Mouse (Mus musculus) forebrain, embryonic 13.5 days (tissue): ENCODE results near the gene St6gal2. TPM values are rescaled to one million over a fixed set of nuclear protein-coding genes. Genes with fewer than 3 reads are reported as not detected.

Experiments used
- ATAC-seq: fragments of 200-750 bp; cut with Nextera tagmentation; 2 replicates; pipeline ENCODE4 v1.8.0; 2017
- H3K27ac ChIP-seq: fragments of 300-500 bp; sonication (generic); 2 replicates; pipeline ENCODE4 v1.5.1; 2015; ENCODE audit warnings: inconsistent platforms, mild to moderate bottlenecking, moderate library complexity
- H3K27me3 ChIP-seq: fragments of 300-500 bp; sonication (generic); 2 replicates; pipeline ENCODE4 v1.6.1; 2015; ENCODE audit warnings: mild to moderate bottlenecking, inconsistent platforms
- H3K36me3 ChIP-seq: fragments of 300-500 bp; sonication (generic); 2 replicates; pipeline ENCODE4 v1.6.1; 2015; ENCODE audit warnings: mild to moderate bottlenecking, inconsistent platforms; ENCODE audit not compliant: poor library complexity, severe bottlenecking
- H3K4me1 ChIP-seq: fragments of 300-500 bp; sonication (generic); 2 replicates; pipeline ENCODE4 v1.6.1; 2015; ENCODE audit warnings: inconsistent platforms
- H3K4me2 ChIP-seq: fragments of 300-500 bp; sonication (generic); 2 replicates; pipeline ENCODE4 v1.6.1; 2015; ENCODE audit warnings: inconsistent platforms, mild to moderate bottlenecking, moderate library complexity
- H3K4me3 ChIP-seq: fragments of 300-500 bp; sonication (generic); 2 replicates; pipeline ENCODE4 v1.5.1; 2015; ENCODE audit warnings: mild to moderate bottlenecking, inconsistent platforms
- H3K9ac ChIP-seq: fragments of 300-500 bp; sonication (generic); 2 replicates; pipeline ENCODE4 v1.6.1; 2015; ENCODE audit warnings: mild to moderate bottlenecking, inconsistent platforms
- H3K9me3 ChIP-seq: fragments of 300-500 bp; sonication (generic); replicated peaks from 2 replicates; pipeline ENCODE4 v1.6.1; 2016; ENCODE audit warnings: inconsistent platforms
- WGBS: fragments of 180-500 bp; shearing (Covaris S2); methylation state at CpG from one replicate; pipeline ENCODE4 v1.1.7; 2015; 5-methylcytosine and 5-hydroxymethylcytosine counted together
- polyA plus RNA-seq: library from polyadenylated mRNA; unstranded; fragments of >200 nt; fragmentation: Nextera tagmentation; extraction: Ambion mirVana; gene quantifications from 2 replicates; pipeline ENCODE4 v1.2.1, GENCODE M21; 2015

St6gal2 gene
- 10.0 and 11.8 TPM in 2 replicates for polyA plus RNA-seq

DNA sequence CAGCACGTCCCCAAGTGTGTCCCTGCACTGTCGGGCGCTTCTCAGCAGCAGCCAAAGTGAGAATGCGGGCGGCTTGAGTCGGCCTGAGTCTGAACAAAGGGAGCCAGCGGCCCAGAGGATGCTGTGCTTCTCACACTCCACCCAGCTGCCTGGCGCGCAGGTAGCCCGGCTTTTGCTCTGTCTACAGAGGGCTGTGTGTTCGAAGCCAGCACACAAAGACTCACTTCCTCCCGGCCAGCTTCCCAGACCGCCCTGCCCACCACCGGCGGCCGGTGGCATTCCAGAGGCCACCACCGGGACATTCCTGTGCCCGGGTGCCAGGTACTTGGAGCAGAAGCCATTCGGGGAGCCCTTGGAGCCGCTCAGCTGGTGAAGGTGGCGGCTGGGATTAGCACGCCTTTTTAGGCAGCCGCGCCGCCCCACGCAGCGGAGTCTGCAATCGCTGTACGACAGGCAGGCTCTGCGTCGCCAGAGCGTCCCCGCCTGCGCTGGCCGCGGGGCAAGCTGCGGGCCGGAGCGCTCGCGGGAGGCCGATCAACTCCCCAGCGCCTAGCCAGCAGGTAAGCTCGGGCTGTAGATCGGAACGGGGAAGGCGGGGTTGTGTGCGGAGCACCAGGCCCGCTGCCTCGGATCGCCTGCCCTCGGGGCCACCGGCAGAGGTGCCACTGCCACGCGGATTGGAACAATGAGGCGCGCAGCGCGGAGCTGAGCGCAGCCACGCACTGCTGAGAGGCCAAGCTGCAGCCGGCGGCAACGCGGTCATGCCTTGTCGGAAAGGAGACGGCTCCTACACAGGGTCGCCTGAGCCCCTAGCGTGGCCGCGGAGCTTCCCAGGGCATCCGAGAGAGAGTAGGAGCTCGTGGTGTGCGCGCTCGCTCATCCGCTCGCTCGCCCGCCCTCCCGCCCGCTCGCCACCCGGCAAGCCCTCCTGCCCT lies at the start of gene St6gal2:
TSS of gene St6gal2 (plus strand) at position 133 of the 935 bp plus-strand sequence.
- no peaks in the 10 kb centered on the region for H3K27me3 ChIP-seq
- H3K9me3 ChIP-seq, result no peaks in the 10 kb centered on the region
- under 1% methylated on average over 82 of the region's 84 CpGs for WGBS
- peak within 1 kb of the TSS; percentile 89 for H3K9ac ChIP-seq
- no peaks in the 10 kb centered on the region for H3K36me3 ChIP-seq
- peak; percentile 94 for ATAC-seq
- H3K27ac ChIP-seq, result peak within 1 kb of the TSS; percentile 91
- H3K4me1 ChIP-seq, result peaks cover 21% of the 10 kb centered on the region
- peak within 1 kb of the TSS; percentile 76 for H3K4me2 ChIP-seq
- H3K4me3 ChIP-seq, result peak within 1 kb of the TSS; percentile 69

DNA sequence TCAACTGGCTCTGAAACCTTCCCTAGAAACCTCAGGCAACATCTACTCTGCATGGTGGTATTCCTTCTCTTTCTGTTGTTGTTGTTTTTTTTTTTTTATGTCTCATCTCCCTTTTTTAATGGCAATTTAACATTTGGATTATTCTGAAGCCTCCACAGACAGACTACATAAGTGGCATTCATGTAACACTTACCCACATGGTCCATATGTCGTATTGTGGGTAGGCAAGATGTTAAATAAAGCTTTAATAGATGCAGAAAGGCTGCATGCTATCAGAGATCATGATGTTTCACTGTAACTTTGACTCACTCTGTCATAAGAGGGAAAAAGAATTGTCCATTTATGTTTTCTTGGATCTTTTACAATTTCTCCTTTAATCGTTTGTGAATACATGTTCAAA lies 39.1 kb upstream of the St6gal2 start:
- H3K4me3 ChIP-seq, result no peak overlapping the region

DNA sequence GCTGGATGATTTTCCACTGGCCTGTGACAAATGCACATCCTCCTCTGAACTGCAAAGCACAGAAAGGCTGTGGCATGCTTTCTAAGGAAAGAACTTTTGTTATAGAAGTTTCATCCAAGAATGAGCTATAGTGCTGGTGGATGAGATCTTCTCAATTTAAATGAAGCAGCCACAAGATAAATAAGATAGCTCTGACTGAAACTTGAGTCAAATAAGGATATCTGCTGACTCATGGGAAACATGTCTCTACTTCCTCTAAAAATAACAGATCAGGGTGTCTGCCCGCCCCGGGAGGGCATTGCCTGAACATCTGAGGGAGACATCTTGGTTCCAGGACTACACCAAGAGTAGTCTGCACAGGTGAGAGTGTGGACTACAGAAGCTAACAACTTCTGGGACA lies 28.7 kb upstream of the St6gal2 start:
- H3K4me1 ChIP-seq, result no peaks in the 10 kb centered on the region
- H3K27ac ChIP-seq, result no peak overlapping the region
- 80% methylated on average over 2 of the region's 2 CpGs for WGBS
- no peaks in the 10 kb centered on the region for H3K36me3 ChIP-seq
- no peaks in the 10 kb centered on the region for H3K27me3 ChIP-seq
- H3K9me3 ChIP-seq, result no peaks in the 10 kb centered on the region
- ATAC-seq, result no peak
- H3K4me3 ChIP-seq, result no peak overlapping the region
- no peak overlapping the region for H3K4me2 ChIP-seq
- H3K9ac ChIP-seq, result no peak overlapping the region

More for the DNA sequence above, 39.1 kb upstream of the St6gal2 start:
- no peaks in the 10 kb centered on the region for H3K36me3 ChIP-seq
- no peaks in the 10 kb centered on the region for H3K4me1 ChIP-seq
- peak; percentile 45; the same call in 1 of the 2 replicates for ATAC-seq
- 91% methylated on average over 2 of the region's 2 CpGs for WGBS
- H3K9ac ChIP-seq, result no peak overlapping the region
- H3K9me3 ChIP-seq, result no peaks in the 10 kb centered on the region
- H3K4me2 ChIP-seq, result no peak overlapping the region
- no peak overlapping the region for H3K27ac ChIP-seq
- no peaks in the 10 kb centered on the region for H3K27me3 ChIP-seq

- H3K9me3 ChIP-seq, result no peaks in the 10 kb centered on the region
- ATAC-seq, result peak; percentile 72; the same call in 1 of the 2 replicates
- peaks cover 21% of the 10 kb centered on the region for H3K4me1 ChIP-seq
- H3K36me3 ChIP-seq, result no peaks in the 10 kb centered on the region
- H3K4me3 ChIP-seq, result peak overlapping the region; percentile 69
- H3K9ac ChIP-seq, result peak overlapping the region; percentile 89
- H3K27ac ChIP-seq, result peak overlapping the region; percentile 91
- 0% methylated on average over 6 of the region's 6 CpGs for WGBS
- H3K27me3 ChIP-seq, result no peaks in the 10 kb centered on the region
- H3K4me2 ChIP-seq, result peak overlapping the region; percentile 76
These were observed 974 bp downstream of the St6gal2 start for GRCm38 (mm10) chr17:55446185-55446527.

- WGBS, result 6% methylated on average over 4 of the region's 4 CpGs
- peak overlapping the region; percentile 76 for H3K4me2 ChIP-seq
- peak overlapping the region; percentile 69 for H3K4me3 ChIP-seq
- no peaks in the 10 kb centered on the region for H3K9me3 ChIP-seq
- no peak for ATAC-seq
- H3K27ac ChIP-seq, result no peak overlapping the region
- no peaks in the 10 kb centered on the region for H3K36me3 ChIP-seq
- peaks cover 21% of the 10 kb centered on the region for H3K4me1 ChIP-seq
- no peaks in the 10 kb centered on the region for H3K27me3 ChIP-seq
- peak overlapping the region; percentile 89 for H3K9ac ChIP-seq
These were observed 1.5 kb downstream of the St6gal2 start for GRCm38 (mm10) chr17:55446698-55447097.

DNA sequence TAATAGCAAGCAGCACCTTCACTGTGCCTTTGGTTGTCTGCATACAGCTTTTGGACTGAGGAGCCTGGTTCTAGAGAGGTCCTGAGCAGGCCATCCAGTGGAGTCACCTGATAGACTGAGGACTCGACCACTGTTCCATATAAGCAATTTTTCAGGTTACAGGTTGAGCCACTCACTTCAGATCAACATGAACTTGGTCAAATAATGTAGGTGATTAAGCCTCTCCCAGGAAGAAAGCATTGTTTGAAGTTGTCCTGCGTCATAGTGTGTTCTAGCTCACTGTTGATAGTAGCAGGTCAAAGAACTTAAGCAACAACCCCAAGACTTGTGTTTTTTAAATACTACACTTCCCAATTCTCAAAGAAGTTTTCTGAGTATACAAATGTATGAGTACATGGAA lies 5.8 kb downstream of the St6gal2 start:
- no peak overlapping the region for H3K4me3 ChIP-seq
- no peak overlapping the region for H3K27ac ChIP-seq
- H3K27me3 ChIP-seq, result no peaks in the 10 kb centered on the region
- H3K9me3 ChIP-seq, result no peaks in the 10 kb centered on the region
- 73% methylated on average over 2 of the region's 2 CpGs for WGBS
- no peak overlapping the region for H3K9ac ChIP-seq
- H3K4me2 ChIP-seq, result no peak overlapping the region
- H3K4me1 ChIP-seq, result peaks cover 17% of the 10 kb centered on the region
- H3K36me3 ChIP-seq, result no peaks in the 10 kb centered on the region
- ATAC-seq, result no peak

GRCm38 (mm10) chr17:55454487-55454886 lies 9.3 kb downstream of the St6gal2 start:
- WGBS, result 78% methylated on average over 3 of the region's 3 CpGs
- Histone ChIP-seq H3K4me3 (no peak overlapping the region), H3K4me1 (no peaks in the 10 kb centered on the region), H3K9ac (no peak overlapping the region), H3K27me3 (no peaks in the 10 kb centered on the region), H3K36me3 (no peaks in the 10 kb centered on the region), H3K4me2 (no peak overlapping the region), H3K27ac (no peak overlapping the region), H3K9me3 (no peaks in the 10 kb centered on the region)
- no peak for ATAC-seq

DNA sequence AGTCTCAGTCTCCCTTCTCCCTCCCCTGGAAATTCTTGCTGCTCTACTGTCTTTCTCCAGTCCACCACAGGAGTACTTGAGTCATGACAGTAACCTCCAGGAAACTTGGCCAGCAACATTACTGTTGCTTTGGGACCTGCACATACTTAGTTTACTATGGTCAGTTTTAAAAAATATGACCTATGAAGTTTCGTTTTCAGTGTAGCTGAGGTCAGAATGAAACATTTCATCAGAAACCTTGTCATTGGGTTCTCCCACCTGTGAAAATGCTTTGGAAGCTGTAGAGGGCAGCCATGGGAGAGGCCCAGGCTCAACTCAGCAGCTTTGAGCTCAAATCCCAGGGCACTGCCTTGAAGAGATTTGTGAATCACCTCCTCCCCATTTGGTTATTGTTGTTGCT lies 15.0 kb downstream of the St6gal2 start:
- Histone ChIP-seq H3K4me3 (no peak overlapping the region), H3K4me2 (no peak overlapping the region), H3K36me3 (no peaks in the 10 kb centered on the region), H3K27ac (no peak overlapping the region), H3K4me1 (no peaks in the 10 kb centered on the region), H3K27me3 (no peaks in the 10 kb centered on the region), H3K9ac (no peak overlapping the region), H3K9me3 (no peaks in the 10 kb centered on the region)
- ATAC-seq, result no peak
- 76% methylated on average over 1 of the region's 1 CpGs for WGBS

- H3K9ac ChIP-seq, result no peak overlapping the region
- no peaks in the 10 kb centered on the region for H3K4me1 ChIP-seq
- no peak overlapping the region for H3K4me3 ChIP-seq
- H3K9me3 ChIP-seq, result no peaks in the 10 kb centered on the region
- H3K36me3 ChIP-seq, result peaks cover 3% of the 10 kb centered on the region; the same call in 1 of the 2 replicates
- no peak overlapping the region for H3K4me2 ChIP-seq
- 80% methylated on average over 3 of the region's 3 CpGs for WGBS
- ATAC-seq, result no peak
- no peak overlapping the region for H3K27ac ChIP-seq
- H3K27me3 ChIP-seq, result no peaks in the 10 kb centered on the region
These were observed 22.4 kb downstream of the St6gal2 start for GRCm38 (mm10) chr17:55467579-55467978.

GRCm38 (mm10) chr17:55468963-55469362 lies 23.8 kb downstream of the St6gal2 start:
- Histone ChIP-seq H3K27me3 (no peaks in the 10 kb centered on the region), H3K9me3 (no peaks in the 10 kb centered on the region), H3K4me1 (no peaks in the 10 kb centered on the region), H3K27ac (no peak overlapping the region), H3K9ac (no peak overlapping the region), H3K4me3 (no peak overlapping the region), H3K36me3 (peaks cover 3% of the 10 kb centered on the region; the same call in 1 of the 2 replicates), H3K4me2 (no peak overlapping the region)
- no peak for ATAC-seq

DNA sequence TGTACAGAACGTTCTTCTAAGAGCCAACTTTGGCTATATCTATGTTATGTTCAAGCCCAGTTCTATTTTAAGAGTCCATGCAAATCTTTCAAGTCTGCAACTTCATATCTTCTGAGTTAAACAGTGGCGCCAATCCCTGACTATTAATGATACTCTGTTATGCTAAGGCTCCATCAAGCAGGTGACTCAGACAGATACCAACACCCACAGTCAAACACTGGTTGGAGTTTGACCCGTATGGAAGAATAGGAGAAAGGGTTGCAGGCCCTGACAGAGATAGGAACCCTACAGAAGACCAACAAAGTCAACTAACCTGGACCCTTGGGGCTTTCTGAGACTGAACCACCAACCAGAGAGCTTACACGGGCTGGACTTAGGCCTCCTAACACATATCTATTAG lies 30.8 kb downstream of the St6gal2 start:
- no peak overlapping the region for H3K4me3 ChIP-seq
- ATAC-seq, result no peak
- peaks cover 9% of the 10 kb centered on the region for H3K4me1 ChIP-seq
- H3K9ac ChIP-seq, result no peak overlapping the region
- H3K27ac ChIP-seq, result no peak overlapping the region
- H3K4me2 ChIP-seq, result no peak overlapping the region
- H3K36me3 ChIP-seq, result peaks cover 6% of the 10 kb centered on the region; the same call in 1 of the 2 replicates
- no peaks in the 10 kb centered on the region for H3K27me3 ChIP-seq
- no peaks in the 10 kb centered on the region; the same call in 1 of the 2 replicates for H3K9me3 ChIP-seq
- WGBS, result 90% methylated on average over 4 of the region's 4 CpGs

DNA sequence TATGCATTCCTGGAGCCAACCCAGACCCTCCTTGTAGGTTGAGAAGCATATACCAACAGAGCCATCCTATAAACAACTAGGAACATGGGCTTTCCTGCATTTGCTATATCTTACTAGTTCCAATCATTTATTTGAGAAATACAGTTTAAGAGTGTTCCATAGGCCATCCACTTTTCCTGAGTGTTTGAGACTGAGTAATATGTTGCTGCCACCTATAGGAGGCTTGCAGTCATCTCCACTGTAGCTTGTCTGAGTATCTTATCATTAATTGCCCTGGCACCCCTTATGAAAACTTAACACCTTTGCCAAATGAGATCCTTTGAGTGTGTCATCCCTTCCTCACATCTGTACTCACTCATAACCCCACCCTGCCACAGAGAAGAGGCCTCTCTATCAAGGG lies 32.2 kb downstream of the St6gal2 start:
- Histone ChIP-seq H3K4me3 (no peak overlapping the region), H3K27me3 (no peaks in the 10 kb centered on the region), H3K9me3 (no peaks in the 10 kb centered on the region; the same call in 1 of the 2 replicates), H3K4me2 (no peak overlapping the region), H3K27ac (no peak overlapping the region), H3K36me3 (peaks cover 13% of the 10 kb centered on the region), H3K9ac (no peak overlapping the region), H3K4me1 (peaks cover 9% of the 10 kb centered on the region)
- ATAC-seq, result peak; percentile 79
